Mouse (Mus musculus): ENCODE measurements around the gene Birc2.

Gene Birc2

DNA sequence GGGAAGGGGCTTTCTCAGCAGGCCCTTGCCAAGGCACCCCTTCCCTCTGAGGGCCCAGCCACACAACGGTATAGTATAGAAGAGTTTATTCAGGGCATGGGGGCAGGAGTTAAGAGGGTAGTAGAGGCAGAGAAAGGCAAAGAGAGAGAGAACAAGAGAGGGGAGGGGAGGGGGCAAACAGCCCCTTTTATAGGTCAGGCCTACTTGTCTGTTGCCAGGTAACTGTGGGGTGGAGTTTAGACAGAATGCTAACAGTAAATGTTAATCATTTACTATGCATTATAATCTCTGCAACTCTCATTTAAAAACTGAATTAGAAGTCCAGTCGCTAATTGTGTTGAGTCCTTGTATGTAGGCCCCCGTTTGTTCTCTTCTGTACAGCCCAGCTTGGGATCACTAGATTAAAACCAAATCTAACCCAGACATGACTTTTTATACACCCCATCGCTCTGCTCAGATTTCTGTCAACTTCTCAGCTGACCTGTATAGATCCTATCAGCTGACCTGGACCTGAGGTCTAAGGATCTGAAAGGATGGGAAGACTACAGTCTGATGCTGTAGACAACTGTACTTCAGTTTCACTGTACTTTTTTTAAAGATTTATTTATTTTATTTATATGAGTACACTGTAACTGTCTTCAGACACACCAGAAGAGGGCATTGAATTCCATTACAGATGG is 8.5 kb upstream of the Birc2 start:
- peak; percentile 46 for DNase-seq

DNA sequence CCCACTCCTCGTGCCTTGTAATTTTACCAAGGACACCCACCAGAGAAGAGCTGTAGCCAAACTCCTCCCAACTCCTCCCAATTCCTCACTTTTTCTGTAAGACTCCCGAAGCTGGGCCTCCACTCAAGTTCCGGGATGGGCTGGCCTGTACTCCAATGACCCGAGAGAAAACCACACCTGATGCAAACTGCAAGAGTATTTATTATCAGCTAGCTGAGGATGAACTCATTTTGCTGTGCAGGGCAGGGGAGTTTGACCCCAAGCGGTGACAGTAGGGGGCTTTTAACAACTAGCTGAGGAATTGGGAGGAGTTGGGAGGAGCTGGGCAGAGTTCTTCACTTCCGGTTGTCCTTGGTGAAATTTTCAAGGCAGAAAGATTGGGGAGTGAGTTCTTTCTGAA is 4.4 kb upstream of the Birc2 start:
- DNase-seq = no peak

DNA sequence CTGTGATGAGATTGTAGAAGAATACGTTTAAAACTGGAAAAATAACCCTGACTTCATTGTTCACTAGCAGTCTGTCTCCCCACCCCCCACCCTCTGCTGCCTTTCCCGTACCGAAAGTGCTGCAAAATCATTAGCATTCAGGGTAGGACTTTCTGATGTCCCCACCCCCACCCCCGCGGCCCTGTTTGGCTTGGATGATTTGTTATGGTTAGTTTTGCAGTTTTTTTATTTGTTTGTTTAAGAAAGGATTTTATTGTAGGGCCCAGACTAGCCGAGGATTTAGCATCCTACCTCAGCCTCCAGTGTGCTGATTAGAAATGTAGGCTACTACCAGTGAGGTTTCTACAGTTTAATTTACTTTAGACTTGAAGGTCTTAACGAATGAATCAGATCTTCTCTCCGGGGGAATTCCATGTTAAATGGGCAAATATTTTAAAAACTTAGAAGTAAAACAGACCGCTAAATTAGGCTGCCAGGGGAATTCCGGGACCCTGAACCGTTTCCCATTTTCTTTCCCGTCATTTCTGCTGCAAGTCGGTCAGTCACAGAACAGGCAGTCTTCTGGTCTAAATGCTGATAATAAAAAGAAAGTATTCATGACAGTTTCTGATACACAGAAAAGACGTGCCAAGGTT is 1.1 kb upstream of the Birc2 start:
- DNase-seq = peak; percentile 81

DNA sequence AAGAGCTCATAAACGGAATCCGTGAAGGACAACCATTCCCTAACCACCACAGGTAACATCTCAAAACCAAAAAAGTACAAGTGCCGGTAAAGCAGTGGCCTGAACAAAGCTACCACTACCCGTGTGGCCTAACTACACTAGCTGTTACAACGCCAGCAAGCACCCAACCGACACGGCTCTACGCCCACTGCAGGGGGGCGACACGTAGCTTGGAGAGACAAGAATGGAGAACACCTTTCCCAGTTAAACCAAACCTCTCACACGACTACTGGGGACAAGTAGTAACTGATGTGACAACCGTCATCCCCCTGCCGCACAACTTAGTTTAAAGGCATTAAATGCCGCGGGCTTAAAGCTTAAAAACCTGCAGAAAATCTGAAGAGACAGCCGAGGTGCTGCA is 533 bp downstream of the Birc2 start:
- DNase-seq = peak; percentile 94

DNA sequence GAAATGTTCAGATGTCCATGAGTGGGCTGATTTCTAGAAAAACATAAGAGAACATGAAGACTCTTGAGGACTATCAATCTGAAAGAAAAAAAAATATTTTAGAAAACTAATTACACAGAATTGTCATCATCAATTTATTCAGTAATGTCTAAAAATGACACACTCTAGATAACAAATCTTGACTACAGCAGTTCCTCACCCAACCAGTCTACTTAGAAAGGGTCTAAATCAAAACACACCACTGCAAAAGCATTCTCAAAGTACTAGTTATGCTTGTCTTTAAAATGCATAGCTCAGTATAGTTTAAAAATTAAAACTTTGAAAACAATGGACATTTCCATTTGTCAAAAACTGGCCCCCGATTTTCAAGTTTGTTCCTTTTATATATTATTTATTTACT is 1.6 kb downstream of the Birc2 start:
- DNase-seq = no peak

DNA sequence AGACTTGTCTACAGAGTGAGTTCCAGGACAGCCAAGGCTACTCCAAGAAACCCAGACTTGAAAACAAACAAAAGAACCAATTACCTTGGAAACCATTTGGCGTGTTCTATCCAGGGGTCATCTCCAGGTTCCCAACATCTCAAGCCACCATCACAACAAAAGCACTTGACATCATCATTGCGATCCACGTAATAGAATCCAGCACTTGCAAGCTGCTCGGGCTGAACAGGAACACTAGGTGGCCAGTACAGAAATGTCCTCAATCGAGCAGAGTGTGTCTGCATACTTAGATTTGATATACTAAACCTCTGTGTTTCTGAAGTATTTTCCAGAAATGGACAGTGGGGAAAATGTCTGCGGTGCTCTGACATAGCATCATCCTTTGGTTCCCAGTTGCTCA is 3.4 kb downstream of the Birc2 start:
- DNase-seq = no peak

DNA sequence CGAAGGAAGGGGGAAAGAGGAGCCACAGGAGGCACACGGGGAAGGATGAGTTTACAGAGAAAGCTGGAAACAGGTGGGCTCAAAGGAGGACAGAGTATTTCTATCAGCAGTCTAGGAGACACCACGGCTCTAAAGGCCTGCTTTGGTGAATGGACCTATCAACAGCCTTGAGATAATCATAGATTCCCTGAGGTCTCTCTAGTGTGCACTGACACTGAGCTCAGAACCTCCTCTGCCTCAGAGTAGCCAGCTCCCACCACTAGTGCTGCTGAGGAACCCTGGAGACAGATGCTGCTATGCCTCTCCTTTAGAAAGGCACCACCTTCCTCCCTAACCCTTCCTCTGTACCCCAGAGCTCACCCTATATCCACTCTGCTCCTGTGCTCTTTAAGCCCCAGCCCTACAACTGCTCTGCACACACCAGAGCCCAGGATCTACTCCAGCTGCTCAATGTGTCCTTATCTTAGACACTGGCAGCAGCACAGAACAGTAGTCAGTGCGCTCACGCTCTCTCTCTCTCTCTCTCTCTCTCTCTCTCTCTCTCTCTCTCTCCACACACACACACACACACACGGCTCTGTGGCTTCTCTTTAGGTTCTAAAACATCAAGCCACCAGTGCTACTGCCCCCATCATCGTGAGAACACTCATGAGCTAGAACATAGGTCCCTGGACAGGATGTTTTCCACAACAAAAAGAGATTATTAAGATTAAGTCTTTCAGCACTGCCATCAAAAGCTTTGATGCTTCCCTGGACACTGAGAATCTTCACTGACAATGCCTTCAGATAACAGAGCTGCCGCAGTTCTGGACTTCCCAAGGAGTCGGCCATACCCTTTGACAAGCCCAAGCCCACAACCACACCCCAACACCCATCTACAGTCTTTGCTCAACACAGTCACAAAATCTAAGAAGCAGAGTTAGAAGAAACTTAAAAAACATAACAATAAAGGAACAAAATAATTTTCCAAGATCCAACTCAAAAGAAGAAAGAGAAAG is 7.0 kb downstream of the Birc2 start:
- peak; percentile 95 for DNase-seq

DNA sequence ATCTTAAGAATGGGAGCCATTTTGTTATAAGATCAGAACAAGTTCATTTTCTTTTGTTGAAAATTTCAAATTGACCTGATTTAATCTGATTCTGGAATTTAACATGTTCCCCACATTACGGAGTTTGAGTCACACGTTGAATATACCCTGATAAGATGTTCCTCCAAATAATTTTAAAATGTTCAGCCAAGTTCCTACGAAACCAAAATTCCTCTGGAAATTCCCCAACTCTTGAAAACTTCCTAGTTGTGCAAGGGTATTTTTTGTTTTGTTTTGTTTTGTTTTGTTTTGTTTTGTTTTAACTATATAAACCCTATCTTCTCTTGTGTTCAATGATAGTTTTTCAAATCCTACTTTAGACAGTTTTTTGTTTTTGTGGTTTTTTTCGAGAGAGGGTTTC is 8.2 kb downstream of the Birc2 start:
- no peak for DNase-seq

DNA sequence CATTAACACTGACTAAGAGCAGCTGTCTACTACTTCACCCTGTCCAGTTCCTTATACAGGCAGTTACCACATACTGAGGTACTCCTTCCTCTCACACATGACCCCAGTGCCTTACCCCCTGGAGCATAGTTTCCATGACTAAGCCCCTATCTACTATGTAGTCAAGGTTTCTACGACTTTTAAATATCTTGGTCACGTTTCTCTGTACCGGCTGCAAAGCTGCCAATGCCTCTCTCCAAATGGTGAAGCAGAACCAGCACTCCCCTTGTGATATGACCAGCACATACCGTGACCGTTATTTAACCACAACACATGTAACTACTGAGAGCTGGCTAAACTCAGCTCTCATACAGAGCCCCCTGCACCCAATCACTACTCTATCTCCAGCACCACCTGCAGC is 11.9 kb downstream of the Birc2 start:
- DNase-seq = peak; percentile 84

DNA sequence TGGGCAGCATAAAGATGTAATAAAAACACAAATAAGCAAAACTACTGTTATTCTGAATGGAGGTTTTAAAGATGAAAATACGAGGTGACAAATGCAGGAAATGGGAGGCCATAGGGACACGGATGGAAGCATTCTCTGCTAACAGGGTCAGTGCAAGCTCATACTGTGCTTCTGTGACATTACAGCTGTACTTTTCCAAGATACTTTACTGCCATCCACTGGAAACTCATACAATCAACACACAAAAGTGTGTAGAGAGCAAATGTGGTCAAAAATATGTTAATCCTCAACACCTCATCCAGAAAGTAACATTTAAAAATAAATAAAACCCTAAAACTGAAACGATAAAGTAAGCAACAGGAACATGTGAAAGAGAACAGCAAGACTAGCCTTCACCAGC is 14.1 kb downstream of the Birc2 start:
- DNase-seq = peak; percentile 13

DNA sequence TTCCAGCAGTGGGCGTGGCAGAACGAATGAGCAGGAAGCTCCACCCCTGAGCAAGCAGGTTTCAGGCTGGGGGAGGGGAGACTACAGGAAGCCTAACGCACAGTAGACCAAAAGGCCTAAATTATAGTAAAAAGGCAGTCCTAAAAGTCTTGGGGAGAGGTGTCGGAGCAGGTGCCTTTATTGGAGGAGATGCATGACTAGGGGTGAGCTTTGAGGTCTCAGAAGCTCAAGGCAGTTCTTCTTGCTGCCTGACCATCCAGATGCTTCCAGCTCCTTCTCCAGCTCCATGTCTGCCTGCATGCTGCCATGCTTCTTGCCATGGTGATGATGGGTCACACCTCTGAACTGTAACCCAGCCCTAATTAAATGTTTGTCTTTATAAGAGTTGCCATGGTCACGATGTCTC is 31.8 kb downstream of the Birc2 start:
- peak; percentile 31 for DNase-seq

DNA sequence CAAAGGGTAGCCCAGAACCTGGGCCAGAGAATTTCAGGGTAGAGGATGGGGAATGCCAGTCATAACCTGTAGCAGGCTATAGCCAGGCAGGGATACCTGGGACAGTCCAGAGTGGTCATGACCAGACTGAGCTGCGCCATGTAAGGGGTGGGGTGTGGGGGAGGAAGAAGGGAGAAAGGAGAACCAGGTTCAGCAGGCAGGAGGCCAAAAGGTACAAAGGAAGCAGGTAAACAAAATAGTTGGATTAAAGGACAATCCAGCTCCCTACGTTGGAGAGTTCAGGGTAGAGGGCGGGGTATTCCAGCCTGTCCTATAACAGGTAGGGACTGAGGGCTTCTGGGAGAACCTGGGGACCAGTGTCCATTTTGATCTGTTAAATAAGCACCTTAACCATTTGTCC is 38.3 kb downstream of the Birc2 start:
- peak; percentile 29 for DNase-seq

DNA sequence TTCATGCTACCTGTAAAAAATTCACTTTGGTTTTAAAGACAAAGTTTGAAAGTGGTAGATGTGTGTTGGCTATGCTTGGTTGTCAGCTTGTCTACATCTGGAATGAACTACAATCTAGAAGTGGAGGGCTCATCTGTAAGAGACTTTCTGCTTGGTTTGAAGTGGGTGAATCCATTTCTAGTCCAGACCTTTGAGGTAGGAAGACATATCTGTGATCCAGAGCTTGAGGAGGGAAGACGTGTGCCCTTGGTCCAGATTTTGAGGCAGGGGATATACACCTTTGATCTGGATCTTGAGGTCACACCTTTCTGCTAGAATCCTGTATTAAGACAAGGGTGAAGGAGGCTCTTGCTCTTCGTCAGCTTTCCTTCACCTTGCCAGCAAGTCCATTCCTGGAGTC is 39.3 kb downstream of the Birc2 start:
- DNase-seq = peak; percentile 8

DNA sequence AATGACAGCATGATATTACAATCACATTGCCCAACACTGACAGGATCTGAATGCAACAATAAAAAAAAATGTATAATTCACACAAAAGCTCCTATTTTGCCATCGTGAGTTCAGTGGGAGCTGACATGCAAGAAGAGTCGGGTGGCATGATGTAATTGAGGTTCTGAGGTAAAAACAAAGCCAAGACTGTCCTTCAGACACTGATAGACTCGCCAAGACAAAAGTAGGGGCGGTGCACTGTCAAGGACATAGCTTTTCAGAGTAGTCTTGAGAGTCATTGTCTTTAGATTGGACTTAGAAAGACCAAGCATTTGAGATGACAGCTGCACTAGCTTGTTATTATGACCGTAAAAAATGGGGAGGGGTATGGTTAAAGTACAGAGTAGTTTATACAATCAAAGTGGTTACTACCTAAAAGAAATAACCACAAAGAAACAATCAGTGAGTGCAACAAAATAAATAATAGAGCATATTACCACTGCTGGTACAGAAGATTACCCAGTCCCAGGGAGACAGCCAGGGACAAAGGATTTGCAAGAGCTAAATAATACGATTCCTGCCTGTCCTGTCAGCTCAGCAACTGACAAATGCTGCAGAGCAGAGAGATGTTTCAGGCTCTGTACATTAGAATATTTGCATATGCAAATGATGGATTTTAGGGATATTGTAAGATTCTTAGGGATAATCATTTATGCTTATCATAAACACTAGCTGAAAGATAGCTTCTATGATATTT is 40.6 kb downstream of the Birc2 start:
- DNase-seq = peak; percentile 33

DNA sequence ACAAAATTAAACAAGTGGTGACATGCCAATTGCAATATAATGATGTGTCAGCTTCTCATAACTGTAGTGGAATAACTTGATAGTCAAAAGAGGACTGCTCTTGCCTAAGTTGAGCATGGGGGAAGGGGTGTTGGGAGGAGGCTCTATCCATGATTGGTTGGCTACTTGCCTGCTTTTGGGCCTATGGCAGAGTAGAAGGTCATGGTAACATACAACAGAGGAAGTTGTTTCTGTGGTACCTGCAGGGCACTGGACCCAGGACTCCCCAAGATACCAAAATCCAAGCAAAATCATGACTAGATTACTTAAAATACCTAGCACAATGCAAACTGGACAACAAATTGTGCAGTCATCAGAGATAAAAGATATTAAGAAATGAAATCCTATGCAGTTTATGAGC is 41.3 kb downstream of the Birc2 start:
- peak; percentile 41 for DNase-seq

DNA sequence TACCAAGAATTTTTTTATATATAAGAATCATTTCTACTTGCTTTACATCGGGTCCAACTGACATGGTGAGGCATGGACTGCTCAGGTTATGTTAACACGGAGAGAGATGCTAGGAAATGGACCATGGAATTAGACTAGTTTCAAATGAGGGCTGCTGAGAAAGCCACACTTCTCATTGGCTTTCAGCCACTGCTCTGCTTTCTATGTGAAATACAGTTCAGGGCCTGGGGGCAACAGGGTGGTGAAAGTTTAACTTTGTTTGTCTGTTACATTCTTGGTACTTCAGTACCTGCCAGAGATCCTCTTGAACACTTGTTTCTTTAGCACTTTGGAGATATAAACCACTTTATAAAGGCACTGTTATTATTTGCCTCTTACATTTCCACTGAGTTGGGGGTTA is 43.3 kb downstream of the Birc2 start:
- peak; percentile 5 for DNase-seq

DNA sequence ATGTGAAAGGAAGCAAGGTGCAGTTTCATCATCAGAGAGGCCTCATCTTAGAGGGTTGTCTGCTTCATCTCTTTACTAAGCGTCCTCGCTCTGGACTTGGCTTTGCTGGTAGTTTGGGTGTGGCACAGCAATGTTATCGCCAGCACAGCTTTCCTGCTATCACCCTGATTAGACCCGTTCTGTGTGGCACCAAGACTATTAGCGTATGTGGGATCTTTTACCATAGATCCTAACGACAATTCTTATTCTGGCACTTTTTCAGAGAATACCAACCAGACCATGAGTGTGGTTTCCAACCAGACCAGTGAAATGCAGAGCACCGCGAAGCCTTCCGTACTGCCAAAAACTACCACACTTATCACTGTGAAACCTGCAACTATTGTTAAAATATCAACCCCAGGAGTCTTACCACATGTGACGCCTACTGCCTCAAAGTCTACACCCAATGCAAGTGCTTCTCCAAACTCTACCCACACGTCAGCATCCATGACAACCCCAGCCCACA is 46.2 kb downstream of the Birc2 start:
- DNase-seq = peak; percentile 52

DNA sequence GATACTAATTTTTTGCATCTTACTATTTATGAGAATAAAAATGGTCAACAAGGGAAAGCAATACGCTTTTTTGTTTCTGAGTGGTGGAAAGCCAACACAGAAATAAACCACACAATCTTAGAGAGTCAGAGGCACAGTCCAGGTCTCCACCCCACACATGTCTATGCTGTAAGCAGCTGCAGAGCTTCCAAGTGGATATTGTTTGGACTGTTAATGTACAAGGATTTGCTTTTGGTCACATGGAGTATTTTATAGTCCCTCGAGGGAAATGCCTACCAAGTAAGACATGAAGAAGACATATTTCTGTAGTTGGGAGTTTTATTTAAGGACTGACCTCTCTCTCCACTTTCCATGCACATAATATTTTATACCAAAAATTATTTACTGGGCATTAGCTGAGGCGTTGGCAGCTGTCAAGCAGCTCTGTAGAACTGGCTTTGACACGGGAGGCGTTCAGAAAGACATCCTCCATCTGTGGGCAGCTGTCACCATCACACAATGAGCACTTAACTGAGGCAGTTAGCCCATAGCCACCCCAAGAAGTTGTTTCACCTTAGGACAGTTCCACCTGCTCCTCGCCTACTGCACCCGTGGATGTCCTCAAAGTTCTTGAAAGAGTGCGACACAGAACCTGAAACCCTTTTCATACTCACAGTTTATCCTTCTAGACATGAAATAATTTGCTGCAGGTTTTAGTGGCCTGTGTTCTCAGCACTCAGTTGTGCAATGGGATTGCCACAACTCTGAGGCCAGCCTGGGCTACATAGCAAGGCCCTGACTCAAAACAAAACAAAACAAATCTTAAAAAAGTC is 46.9 kb downstream of the Birc2 start:
- peak; percentile 60 for DNase-seq

DNA sequence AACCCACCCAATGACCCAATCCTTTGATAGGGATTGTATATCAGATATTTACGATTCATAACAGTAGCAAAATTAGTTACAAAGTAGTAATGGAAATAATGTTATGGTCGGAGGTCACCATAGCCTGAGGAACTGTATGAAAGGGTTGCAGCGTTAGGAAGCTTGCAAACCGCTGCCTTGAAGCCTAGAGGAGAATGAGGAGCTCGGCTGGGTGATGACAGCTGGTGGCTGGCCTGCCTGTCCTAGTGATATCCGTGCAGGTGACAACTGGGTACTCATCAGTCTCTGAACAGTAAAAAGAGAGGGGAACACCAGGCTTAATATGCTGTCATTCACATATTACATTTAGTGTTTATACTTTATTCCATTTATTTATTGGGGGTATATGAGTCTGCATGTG is 48.5 kb downstream of the Birc2 start:
- peak; percentile 83 for DNase-seq

DNA sequence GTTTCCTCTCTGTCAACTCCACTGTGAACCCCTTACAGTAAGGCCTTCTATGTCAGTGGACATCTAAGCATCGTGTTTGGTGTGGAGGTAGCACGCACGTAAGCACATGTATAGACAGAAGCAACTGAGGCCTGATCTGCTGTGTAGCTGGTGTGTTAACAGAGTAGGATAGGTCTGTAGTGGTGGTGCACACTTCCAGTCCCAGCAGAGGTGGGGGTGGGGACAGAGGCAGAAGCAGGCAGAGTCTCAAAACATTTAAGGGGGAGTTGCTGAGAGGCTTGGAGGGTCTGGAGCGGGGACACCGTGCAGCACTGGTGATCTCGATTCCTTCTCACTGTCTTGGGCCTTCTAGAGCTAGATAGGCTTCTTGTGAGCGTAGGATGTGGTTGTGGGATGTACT is 50.8 kb downstream of the Birc2 start:
- DNase-seq = peak; percentile 76

DNA sequence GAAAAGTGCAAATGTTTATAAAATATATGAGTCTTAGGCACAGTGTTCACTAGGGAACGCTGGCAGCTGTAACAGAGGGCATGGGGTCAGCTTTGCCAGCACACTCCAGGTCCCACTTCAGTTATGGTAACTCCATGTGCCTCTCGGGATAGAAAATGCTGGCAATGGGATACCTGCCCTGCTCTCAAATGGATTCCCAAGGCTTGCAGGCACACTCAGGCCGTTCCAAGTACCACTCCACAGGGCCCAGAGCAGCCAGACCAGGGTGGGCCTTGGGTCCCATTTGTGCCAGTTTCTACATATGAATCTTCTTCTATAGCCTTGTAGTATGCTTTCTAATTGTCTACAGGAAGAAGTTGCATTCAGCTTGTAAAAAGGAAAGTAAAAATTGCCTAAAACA is 51.5 kb downstream of the Birc2 start:
- DNase-seq = peak; percentile 87

DNA sequence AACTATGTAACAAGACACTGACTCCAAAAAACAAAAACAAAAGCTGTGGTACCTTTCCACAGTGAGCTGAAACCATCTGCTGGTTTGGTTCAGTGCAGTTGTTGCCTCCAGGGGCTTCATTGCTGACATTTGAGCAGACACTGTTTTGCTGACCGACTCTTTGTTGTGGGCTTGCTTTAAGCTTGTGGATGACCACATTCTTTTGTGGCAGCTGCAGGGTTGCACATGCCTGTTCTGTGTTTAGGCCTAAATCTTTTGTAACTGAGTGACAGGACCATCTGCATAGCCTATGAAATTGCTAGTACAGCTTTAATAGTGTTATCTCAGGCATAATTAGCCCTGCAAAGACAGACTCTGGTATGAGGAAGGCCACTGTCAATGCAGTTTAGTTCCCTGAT is 52.2 kb downstream of the Birc2 start:
- DNase-seq = peak; percentile 84

Measured in heart, adult 11 months (tissue).